Mouse (Mus musculus) CH12.LX (cell line): ENCODE results near the gene Dtx1. TPM values are rescaled to one million over a fixed set of nuclear protein-coding genes. Genes with fewer than 3 reads are reported as not detected.

Experiments
- DNase-seq: peaks from one replicate; pipeline ENCODE4 v3.0.0-alpha.2; 2013; ENCODE audit errors: extremely low read depth
- H3K27ac ChIP-seq: 2 replicates; pipeline ENCODE4 v1.5.1; 2012; ENCODE audit warnings: low read depth, mild to moderate bottlenecking, control low read depth, moderate library complexity; ENCODE audit not compliant: insufficient read depth
- H3K27me3 ChIP-seq: replicated peaks from 2 replicates; pipeline ENCODE3; 2012; ENCODE audit warnings: inconsistent platforms
- H3K36me3 ChIP-seq, 2 experiments: replicated peaks in 1 of 2; 2 replicates each; pipeline versions ENCODE3 to v1.6.1; 2012; ENCODE audit warnings: inconsistent platforms in 1 of 2, low read length in 1 of 2, mild to moderate bottlenecking in 1 of 2, mixed read lengths in 1 of 2, moderate library complexity in 1 of 2; ENCODE audit not compliant: control insufficient read depth in 1 of 2, insufficient read depth in 1 of 2
- H3K4me1 ChIP-seq, 2 experiments: 2 replicates each; pipeline ENCODE4 v1.6.1; 2012; ENCODE audit warnings: inconsistent platforms in 1 of 2, moderate library complexity in 1 of 2; ENCODE audit not compliant: insufficient read depth in 2 of 2, control insufficient read depth in 1 of 2
- H3K4me2 ChIP-seq: 2 replicates; pipeline ENCODE4 v1.6.1; 2012; ENCODE audit warnings: low read depth, mild to moderate bottlenecking, control low read depth; ENCODE audit not compliant: poor library complexity, insufficient read depth, severe bottlenecking
- H3K4me3 ChIP-seq, 3 experiments: fragments of 150-350 bp in 1 of 3; sonication (generic) in 1 of 3; replicated peaks in 1 of 3; 2 replicates each; pipeline versions ENCODE3 to v1.5.1; 2011 to 2012; ENCODE audit warnings: low read depth in 2 of 3, low read length in 2 of 3, mild to moderate bottlenecking in 2 of 3, moderate library complexity in 2 of 3, control low read depth in 1 of 3, improper control_type of control experiment in 1 of 3, inconsistent platforms in 1 of 3, mixed read lengths in 1 of 3; ENCODE audit not compliant: poor library complexity in 1 of 3
- H3K79me2 ChIP-seq: replicated peaks from 2 replicates; pipeline ENCODE4 v1.6.1; 2012; ENCODE audit warnings: mild to moderate bottlenecking, moderate library complexity; ENCODE audit not compliant: control insufficient read depth, poor library complexity, insufficient read depth, severe bottlenecking; ENCODE audit errors: extremely low read depth
- H3K9ac ChIP-seq: 2 replicates; pipeline ENCODE4 v1.6.1; 2012; ENCODE audit warnings: low read depth, mild to moderate bottlenecking, control low read depth, moderate library complexity; ENCODE audit not compliant: insufficient read depth
- H3K9me3 ChIP-seq: replicated peaks from 2 replicates; pipeline ENCODE3; 2012; ENCODE audit warnings: low read length, inconsistent platforms, mixed read lengths
- BHLHE40 ChIP-seq: IDR thresholded peaks from 2 replicates; pipeline ENCODE4 v1.6.1; 2011; ENCODE audit warnings: mild to moderate bottlenecking, low read depth, low read length, improper control_type of control experiment
- CHD1 ChIP-seq: IDR thresholded peaks from 2 replicates; pipeline ENCODE4 v1.6.1; 2012; ENCODE audit warnings: low read depth, low read length, improper control_type of control experiment, inconsistent platforms
- CHD2 ChIP-seq: IDR thresholded peaks from 2 replicates; pipeline ENCODE4 v1.6.1; 2011; ENCODE audit warnings: low read length, improper control_type of control experiment
- CTCF ChIP-seq, 2 experiments: IDR thresholded peaks in 1 of 2; conservative IDR thresholded peaks in 1 of 2; 2 replicates each; pipeline ENCODE4 v1.5.1; 2011 to 2012; ENCODE audit warnings: low read depth in 2 of 2, low read length in 2 of 2, improper control_type of control experiment in 1 of 2, inconsistent platforms in 1 of 2, mild to moderate bottlenecking in 1 of 2, moderate library complexity in 1 of 2
- ELF1 ChIP-seq: IDR thresholded peaks from 2 replicates; pipeline ENCODE4 v1.6.1; 2014; ENCODE audit warnings: low read depth, mild to moderate bottlenecking, inconsistent platforms, low read length, improper control_type of control experiment
- EP300 ChIP-seq: IDR thresholded peaks from 2 replicates; pipeline ENCODE4 v1.6.1; 2011; ENCODE audit warnings: low read length, improper control_type of control experiment
- ETS1 ChIP-seq: conservative IDR thresholded peaks from 2 replicates; pipeline ENCODE4 v1.6.1; 2012; ENCODE audit warnings: low read depth, mild to moderate bottlenecking, inconsistent platforms, low read length, improper control_type of control experiment, moderate library complexity
- GABPA ChIP-seq: IDR thresholded peaks from 2 replicates; pipeline ENCODE4 v1.6.1; 2012; ENCODE audit warnings: low read depth, low read length, improper control_type of control experiment, inconsistent platforms; ENCODE audit not compliant: insufficient replicate concordance
- HCFC1 ChIP-seq: IDR thresholded peaks from 2 replicates; pipeline ENCODE4 v1.6.1; 2012; ENCODE audit warnings: low read depth, mild to moderate bottlenecking, inconsistent platforms, low read length, improper control_type of control experiment
- IRF4 ChIP-seq: IDR thresholded peaks from 2 replicates; pipeline ENCODE4 v1.6.1; 2014; ENCODE audit warnings: low read depth, mild to moderate bottlenecking, inconsistent platforms, low read length, improper control_type of control experiment
- JUN ChIP-seq: IDR thresholded peaks from 2 replicates; pipeline ENCODE4 v1.6.1; 2011; ENCODE audit warnings: low read depth, mild to moderate bottlenecking, low read length, improper control_type of control experiment, moderate library complexity; ENCODE audit not compliant: insufficient read depth
- JUND ChIP-seq: conservative IDR thresholded peaks from 2 replicates; pipeline ENCODE4 v1.6.1; 2011; ENCODE audit warnings: low read depth, low read length, improper control_type of control experiment
- KAT2A ChIP-seq: IDR thresholded peaks from 2 replicates; pipeline ENCODE4 v1.6.1; 2012; ENCODE audit warnings: low read length, improper control_type of control experiment, inconsistent platforms; ENCODE audit not compliant: insufficient replicate concordance
- MAX ChIP-seq: IDR thresholded peaks from 2 replicates; pipeline ENCODE4 v1.6.1; 2011; ENCODE audit warnings: low read length, improper control_type of control experiment
- MAZ ChIP-seq: IDR thresholded peaks from 2 replicates; pipeline ENCODE4 v1.6.1; 2012; ENCODE audit warnings: low read depth, mild to moderate bottlenecking, inconsistent platforms, low read length, improper control_type of control experiment, moderate library complexity
- MXI1 ChIP-seq: IDR thresholded peaks from 2 replicates; pipeline ENCODE4 v1.6.1; 2011; ENCODE audit warnings: mild to moderate bottlenecking, low read depth, low read length, improper control_type of control experiment
- MYC ChIP-seq: IDR thresholded peaks from 2 replicates; pipeline ENCODE4 v1.6.1; 2011; ENCODE audit warnings: low read depth, mild to moderate bottlenecking, improper control_type of control experiment, low read length
- NELFE ChIP-seq: IDR thresholded peaks from 2 replicates; pipeline ENCODE4 v1.6.1; 2011; ENCODE audit warnings: low read depth, low read length, improper control_type of control experiment
- NRF1 ChIP-seq: IDR thresholded peaks from 2 replicates; pipeline ENCODE4 v1.6.1; 2014; ENCODE audit warnings: low read depth, mild to moderate bottlenecking, inconsistent platforms, low read length, improper control_type of control experiment, moderate library complexity
- RAD21 ChIP-seq: IDR thresholded peaks from 2 replicates; pipeline ENCODE4 v1.6.1; 2011; ENCODE audit warnings: low read depth, mild to moderate bottlenecking, low read length, improper control_type of control experiment, moderate library complexity
- RCOR1 ChIP-seq: conservative IDR thresholded peaks from 2 replicates; pipeline ENCODE4 v1.6.1; 2012; ENCODE audit warnings: low read depth, mild to moderate bottlenecking, inconsistent platforms, low read length, improper control_type of control experiment
- SIN3A ChIP-seq: IDR thresholded peaks from 2 replicates; pipeline ENCODE4 v1.6.1; 2012; ENCODE audit warnings: low read length, improper control_type of control experiment, inconsistent platforms
- SMC3 ChIP-seq: IDR thresholded peaks from 2 replicates; pipeline ENCODE4 v1.6.1; 2011; ENCODE audit warnings: low read depth, low read length, improper control_type of control experiment
- ZC3H11A ChIP-seq: IDR thresholded peaks from 2 replicates; pipeline ENCODE4 v1.6.1; 2012; ENCODE audit warnings: low read depth, mild to moderate bottlenecking, inconsistent platforms, low read length, improper control_type of control experiment
- dilution Hi-C: fragments of 300-500 bp; cut with MboI; formaldehyde crosslinking; loops from 2 replicates; pipeline ENCODE4 v1.14.3; 2020; ENCODE audit warnings: low sequenced_read_pairs; ENCODE audit not compliant: extremely low pct_unique_long_range_greater_than_20kb, extremely low pct_ligation_motif_present
- in situ Hi-C: fragments of 300-500 bp; cut with MboI; formaldehyde crosslinking; loops from 3 replicates; pipeline ENCODE4 v1.14.3; 2019; ENCODE audit warnings: low sequenced_read_pairs, low pct_ligation_motif_present, low pct_unique_long_range_greater_than_20kb, mixed read lengths
- polyA plus RNA-seq: library from polyadenylated mRNA; unstranded; fragments of >175 nt; gene quantifications from 2 replicates; pipeline ENCODE4 v1.2.1, GENCODE M21; 2012; ENCODE audit warnings: low read depth; ENCODE audit not compliant: insufficient read length
- total RNA-seq, 2 experiments: library from RNA; depleted of rRNA; stranded (reverse); fragments of 300-350 nt in 1 of 2; fragments of >200 nt in 1 of 2; gene quantifications; 2 replicates each; pipeline ENCODE4 v1.2.3; 2012 to 2014

Dtx1 gene
- total and polyA plus RNA-seq, 3 experiments: 0.98 to 3.9 (median 2.1) TPM

DNA sequence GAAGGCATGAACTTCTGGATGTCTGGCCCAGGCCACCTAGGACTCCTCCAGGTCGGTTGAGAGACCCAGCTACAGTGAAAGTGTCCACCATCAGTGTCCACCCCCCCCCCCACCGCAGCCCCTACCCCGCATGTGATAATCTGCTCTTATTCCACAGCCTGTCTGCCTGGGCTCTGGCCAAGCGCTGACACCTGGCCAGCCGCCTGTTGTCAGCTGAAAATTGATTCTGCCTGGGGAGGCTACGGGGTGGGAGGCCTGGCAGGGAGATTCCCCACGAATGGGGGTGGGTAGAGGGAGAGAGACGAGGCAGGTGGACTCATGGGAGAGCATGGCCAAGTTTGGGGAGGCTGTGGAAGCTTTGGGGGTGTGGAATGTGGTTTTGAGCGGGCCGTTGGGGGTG lies 5.4 kb upstream of the Dtx1 start:
- Histone ChIP-seq H3K4me2 (no peak overlapping the region), H3K27ac (no peak overlapping the region), H3K9me3 (peaks cover 21% of the 10 kb centered on the region), H3K4me1 (peaks cover 0 to 11% of the 10 kb centered on the region in 2 experiments; a peak in 2 of 4 replicates), H3K9ac (no peak overlapping the region), H3K27me3 (peaks cover 13% of the 10 kb centered on the region), H3K36me3 (no peaks in the 10 kb centered on the region), H3K4me3 (no peak overlapping the region)
- dilution Hi-C loops (no loop called here), in situ Hi-C loops (loop anchor here (25.0 kb wide), 1 partner anchor 205 kb away; the partner anchor contains the start of genes Plbd2 and Slc8b1)
- DNase-seq: no peak
- no peak for TF ChIP-seq JUN
- TF ChIP-seq CTCF (conservative IDR thresholded peaks at IDR 0.05 in 1 of 2, IDR thresholded peaks at IDR 0.05 in 1 of 2; ENCODE audit: low read depth in 2 of 2, low read length in 2 of 2): no peak
- TF ChIP-seq CHD1: no peak
- no peak for TF ChIP-seq MYC
- TF ChIP-seq RCOR1: no peak
- no peak for TF ChIP-seq KAT2A
- TF ChIP-seq GABPA: no peak
- no peak for TF ChIP-seq RAD21
- no peak for TF ChIP-seq EP300
- TF ChIP-seq, all 38 proteins: peak for 0
- H3K79me2 ChIP-seq: no peaks in the 10 kb centered on the region

DNA sequence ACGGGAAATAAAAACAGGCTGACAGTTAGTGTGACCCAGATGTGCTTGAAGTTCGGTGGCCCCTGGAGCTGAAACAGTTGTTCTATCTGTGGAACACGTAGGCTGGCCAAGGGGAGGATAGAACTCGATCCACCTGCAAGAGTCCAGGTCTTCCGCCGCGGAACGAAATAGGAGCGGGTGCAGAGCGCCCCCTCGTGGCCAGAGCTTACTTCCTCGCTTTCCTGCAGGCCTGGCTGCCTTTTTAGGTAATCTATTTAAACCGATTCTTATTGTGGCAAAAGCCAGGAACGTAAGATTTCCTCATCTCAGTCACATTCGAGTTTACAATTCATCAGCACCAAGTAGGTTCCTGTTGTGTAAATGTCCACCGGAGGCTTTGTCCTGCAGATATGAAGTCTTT lies 2.6 kb upstream of the Dtx1 start:
- no peak overlapping the region for H3K27ac ChIP-seq
- 0 out of 2 replicates have a peak overlapping the region, but pooled peaks have one; percentile 19 for H3K4me2 ChIP-seq
- no peak overlapping the region for H3K4me3 ChIP-seq
- no peaks in the 10 kb centered on the region for H3K36me3 ChIP-seq
- DNase-seq: peak; percentile 71
- peaks cover 11% of the 10 kb centered on the region for H3K27me3 ChIP-seq
- in situ Hi-C loops: loop anchor here (5.0 to 25.0 kb wide), 3 partner anchors 37 to 202 kb away; partner anchors contain the start of genes Plbd2 and Slc8b1
- dilution Hi-C loops: no loop called here
- H3K79me2 ChIP-seq: no peaks in the 10 kb centered on the region
- H3K4me1 ChIP-seq: peaks cover 9 to 21% of the 10 kb centered on the region in 2 experiments; a peak in 3 of 4 replicates
- TF ChIP-seq ETS1: no peak
- TF ChIP-seq JUND: no peak
- peak; percentile 93 for TF ChIP-seq RAD21
- TF ChIP-seq CHD1: no peak
- TF ChIP-seq CTCF (conservative IDR thresholded peaks at IDR 0.05 in 1 of 2, IDR thresholded peaks at IDR 0.05 in 1 of 2; ENCODE audit: low read depth in 2 of 2, low read length in 2 of 2): peak; percentile 72 to 96
- no peak for TF ChIP-seq MXI1
- TF ChIP-seq ELF1: peak; percentile 59
- TF ChIP-seq KAT2A: no peak
- TF ChIP-seq MAX: no peak; the same call in 1 of the 2 replicates
- no peak for TF ChIP-seq CHD2
- TF ChIP-seq HCFC1: no peak
- no peak for TF ChIP-seq BHLHE40
- TF ChIP-seq NELFE: no peak
- no peak for TF ChIP-seq SIN3A
- no peak for TF ChIP-seq NRF1
- TF ChIP-seq SMC3: peak; percentile 96
- 0 out of 2 replicates have a peak, but pooled peaks have one; percentile 13 for TF ChIP-seq IRF4
- TF ChIP-seq MAZ: no peak
- TF ChIP-seq ZC3H11A: peak; percentile 82
- H3K9ac ChIP-seq: no peak overlapping the region
- peaks cover 6% of the 10 kb centered on the region for H3K9me3 ChIP-seq
